Mouse (Mus musculus) limb, embryonic 10.5 days (tissue): ENCODE results near the gene Susd6. TPM values are rescaled to one million over a fixed set of nuclear protein-coding genes. Genes with fewer than 3 reads are reported as not detected.

Experiments
- DNase-seq: peaks from one replicate; pipeline ENCODE4 v3.0.0-alpha.2; 2017; ENCODE audit warnings: low spot score
- H3K27ac ChIP-seq: fragments of 300-500 bp; sonication (generic); 2 replicates; pipeline ENCODE4 v1.5.1; 2016; ENCODE audit warnings: mild to moderate bottlenecking
- H3K27me3 ChIP-seq: fragments of 300-500 bp; sonication (generic); 2 replicates; pipeline ENCODE4 v1.6.1; 2016; ENCODE audit warnings: low read depth, mild to moderate bottlenecking; ENCODE audit not compliant: poor library complexity, severe bottlenecking
- H3K36me3 ChIP-seq: fragments of 300-500 bp; sonication (generic); 2 replicates; pipeline ENCODE4 v1.6.1; 2016; ENCODE audit warnings: mild to moderate bottlenecking, moderate library complexity
- H3K4me1 ChIP-seq: fragments of 300-500 bp; sonication (generic); 2 replicates; pipeline ENCODE4 v1.6.1; 2016
- H3K4me3 ChIP-seq: fragments of 300-500 bp; sonication (generic); 2 replicates; pipeline ENCODE4 v1.5.1; 2016; ENCODE audit warnings: mild to moderate bottlenecking, moderate library complexity
- H3K9me3 ChIP-seq: fragments of 300-500 bp; sonication (generic); replicated peaks from 2 replicates; pipeline ENCODE4 v1.6.1; 2016; ENCODE audit warnings: mild to moderate bottlenecking
- WGBS: fragments of 180-500 bp; shearing (Covaris S2); methylation state at CpG from one replicate; pipeline ENCODE4 v1.1.7; 2016; 5-methylcytosine and 5-hydroxymethylcytosine counted together
- polyA plus RNA-seq: library from polyadenylated mRNA; unstranded; fragments of >200 nt; fragmentation: Nextera tagmentation; extraction: Ambion mirVana; gene quantifications from 2 replicates; pipeline ENCODE4 v1.2.1, GENCODE M21; 2016

Susd6 gene
- polyA plus RNA-seq, 1 experiment from 2014 or later = 12.0 TPM

GRCm38 (mm10) chr12:80917764-80918163, 127.5 kb downstream of the Susd6 start:
- 0 out of 2 replicates have a peak, but pooled peaks cover 5% of the 10 kb centered on the region for H3K27me3 ChIP-seq
- H3K9me3 ChIP-seq = no peaks in the 10 kb centered on the region
- WGBS = 59% methylated on average over 7 of the region's 7 CpGs
- peaks cover 5% of the 10 kb centered on the region for H3K4me1 ChIP-seq
- no peaks in the 10 kb centered on the region for H3K36me3 ChIP-seq
- no peak overlapping the region for H3K4me3 ChIP-seq
- H3K27ac ChIP-seq = no peak overlapping the region
- no peak for DNase-seq

- H3K27me3 ChIP-seq = peaks cover 20% of the 10 kb centered on the region; the same call in 1 of the 2 replicates
- H3K27ac ChIP-seq = no peak overlapping the region
- H3K36me3 ChIP-seq = no peaks in the 10 kb centered on the region
- no peak for DNase-seq
- H3K4me3 ChIP-seq = no peak overlapping the region
- no peaks in the 10 kb centered on the region for H3K9me3 ChIP-seq
- peaks cover 15% of the 10 kb centered on the region for H3K4me1 ChIP-seq
- WGBS = 94% methylated on average over 5 of the region's 5 CpGs
Measured at GRCm38 (mm10) chr12:80921301-80921700, 131.0 kb downstream of the Susd6 start.

GRCm38 (mm10) chr12:80922869-80923268, 132.6 kb downstream of the Susd6 start:
- peaks cover 15% of the 10 kb centered on the region for H3K4me1 ChIP-seq
- H3K27me3 ChIP-seq = peaks cover 20% of the 10 kb centered on the region; the same call in 1 of the 2 replicates
- no peaks in the 10 kb centered on the region for H3K9me3 ChIP-seq
- 3% methylated on average over 7 of the region's 7 CpGs for WGBS
- H3K27ac ChIP-seq = no peak overlapping the region
- peak overlapping the region; percentile 25; the same call in 1 of the 2 replicates for H3K4me3 ChIP-seq
- no peaks in the 10 kb centered on the region for H3K36me3 ChIP-seq
- DNase-seq = peak; percentile 36

GRCm38 (mm10) chr12:80923602-80924001, 133.3 kb downstream of the Susd6 start:
- Histone ChIP-seq H3K36me3 (no peaks in the 10 kb centered on the region), H3K4me3 (no peak overlapping the region), H3K27ac (no peak overlapping the region), H3K4me1 (peaks cover 15% of the 10 kb centered on the region), H3K27me3 (peaks cover 20% of the 10 kb centered on the region; the same call in 1 of the 2 replicates), H3K9me3 (no peaks in the 10 kb centered on the region)
- DNase-seq = no peak
- WGBS = 65% methylated on average over 5 of the region's 5 CpGs

- WGBS = 89% methylated on average over 3 of the region's 3 CpGs
- no peaks in the 10 kb centered on the region for H3K36me3 ChIP-seq
- no peak for DNase-seq
- H3K27ac ChIP-seq = no peak overlapping the region
- peaks cover 20% of the 10 kb centered on the region; the same call in 1 of the 2 replicates for H3K27me3 ChIP-seq
- no peaks in the 10 kb centered on the region for H3K9me3 ChIP-seq
- H3K4me3 ChIP-seq = no peak overlapping the region
- H3K4me1 ChIP-seq = peaks cover 15% of the 10 kb centered on the region
Measured at GRCm38 (mm10) chr12:80924205-80924604, 133.9 kb downstream of the Susd6 start.

GRCm38 (mm10) chr12:80925919-80926318, 135.6 kb downstream of the Susd6 start:
- Histone ChIP-seq H3K4me1 (peaks cover 15% of the 10 kb centered on the region), H3K27ac (no peak overlapping the region), H3K36me3 (no peaks in the 10 kb centered on the region), H3K4me3 (no peak overlapping the region), H3K9me3 (no peaks in the 10 kb centered on the region), H3K27me3 (peaks cover 20% of the 10 kb centered on the region; the same call in 1 of the 2 replicates)
- 71% methylated on average over 7 of the region's 7 CpGs for WGBS
- no peak for DNase-seq

- WGBS = 86% methylated on average over 4 of the region's 4 CpGs
- peaks cover 15% of the 10 kb centered on the region for H3K4me1 ChIP-seq
- no peak overlapping the region for H3K27ac ChIP-seq
- no peaks in the 10 kb centered on the region for H3K9me3 ChIP-seq
- no peak overlapping the region for H3K4me3 ChIP-seq
- H3K27me3 ChIP-seq = peaks cover 20% of the 10 kb centered on the region; the same call in 1 of the 2 replicates
- no peak for DNase-seq
- H3K36me3 ChIP-seq = no peaks in the 10 kb centered on the region
Measured at GRCm38 (mm10) chr12:80926550-80926949, 136.2 kb downstream of the Susd6 start.

- WGBS = 55% methylated on average over 1 of the region's 1 CpGs
- H3K27me3 ChIP-seq = peaks cover 18% of the 10 kb centered on the region; the same call in 1 of the 2 replicates
- peaks cover 13% of the 10 kb centered on the region for H3K4me1 ChIP-seq
Measured at GRCm38 (mm10) chr12:80927518-80927917, 137.2 kb downstream of the Susd6 start.

GRCm38 (mm10) chr12:80928881-80929280, 138.6 kb downstream of the Susd6 start:
- DNase-seq = no peak
- Histone ChIP-seq H3K36me3 (no peaks in the 10 kb centered on the region), H3K4me1 (peaks cover 4% of the 10 kb centered on the region; the same call in 1 of the 2 replicates), H3K4me3 (no peak overlapping the region), H3K9me3 (no peaks in the 10 kb centered on the region), H3K27ac (no peak overlapping the region), H3K27me3 (peaks cover 7% of the 10 kb centered on the region; the same call in 1 of the 2 replicates)
- WGBS = 87% methylated on average over 3 of the region's 3 CpGs

More at GRCm38 (mm10) chr12:80927518-80927917, 137.2 kb downstream of the Susd6 start:
- DNase-seq = no peak
- H3K27ac ChIP-seq = no peak overlapping the region
- no peaks in the 10 kb centered on the region for H3K36me3 ChIP-seq
- no peaks in the 10 kb centered on the region for H3K9me3 ChIP-seq
- no peak overlapping the region for H3K4me3 ChIP-seq

GRCm38 (mm10) chr12:80930141-80930540, 139.8 kb downstream of the Susd6 start:
- no peak overlapping the region for H3K4me3 ChIP-seq
- WGBS = 90% methylated on average over 7 of the region's 7 CpGs
- no peaks in the 10 kb centered on the region for H3K27me3 ChIP-seq
- H3K4me1 ChIP-seq = no peaks in the 10 kb centered on the region
- no peak for DNase-seq
- no peaks in the 10 kb centered on the region for H3K9me3 ChIP-seq
- no peak overlapping the region for H3K27ac ChIP-seq
- no peaks in the 10 kb centered on the region for H3K36me3 ChIP-seq

Other genes starting within 250 kb of the Susd6 start
- gene Slc39a9, start 146.6 kb upstream of the Susd6 start, polyA plus RNA-seq = 24.7 and 26.0 TPM in 2 replicates
- 520 and 554 TPM in 2 replicates for gene Erh, start 146.2 kb upstream of the Susd6 start, polyA plus RNA-seq
- 0.13 TPM in 2 replicates for gene Plekhd1, start 97.9 kb upstream of the Susd6 start, polyA plus RNA-seq
- 0.04 and 0.06 TPM in 2 replicates for gene Ccdc177, start 29.8 kb upstream of the Susd6 start, polyA plus RNA-seq
- gene Srsf5, start 155.0 kb downstream of the Susd6 start, polyA plus RNA-seq = 411 and 501 TPM in 2 replicates
- 0.40 and 0.68 TPM in 2 replicates for gene Slc10a1, start 178.2 kb downstream of the Susd6 start, polyA plus RNA-seq
- 24.2 and 29.6 TPM in 2 replicates for gene Smoc1, start 236.3 kb downstream of the Susd6 start, polyA plus RNA-seq